Mouse (Mus musculus): ENCODE results near the gene Rraga.
A peak's percentile ranks its signal among the peaks of the same experiment; 100 is the strongest.

DNA sequence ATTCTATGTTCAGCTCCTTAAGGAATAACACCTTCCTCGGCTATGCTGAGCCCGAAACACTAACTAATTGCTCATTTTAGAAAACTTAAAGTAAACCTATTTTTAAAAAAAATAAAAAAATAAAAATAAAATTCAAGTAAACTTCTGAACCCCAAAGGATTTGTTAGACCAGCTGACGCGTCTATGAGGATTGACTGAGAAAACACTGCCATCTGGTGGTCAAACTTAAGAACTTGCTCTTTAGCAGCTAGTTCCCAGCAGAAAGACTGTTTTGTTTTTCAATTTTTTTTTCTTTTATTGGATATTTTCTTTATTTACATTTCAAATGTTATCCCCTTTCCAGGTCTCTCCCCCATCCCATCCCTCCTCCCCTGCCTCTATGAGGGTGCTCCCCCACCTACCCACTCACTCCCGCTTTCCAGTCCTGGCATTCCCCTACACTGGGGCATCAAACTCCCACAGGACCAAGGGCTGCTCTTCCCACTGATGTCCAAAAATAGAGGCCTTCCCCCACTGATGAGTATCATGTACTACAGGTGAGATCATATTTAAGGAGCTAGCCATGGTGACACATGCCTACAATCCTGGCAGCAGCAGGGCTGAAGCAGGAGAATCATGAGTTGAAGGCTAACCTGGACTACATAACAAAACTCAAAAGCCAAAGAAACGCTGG lies 20.3 kb upstream of the Rraga start:
- no peak for TF ChIP-seq EP300 (IDR thresholded peaks at IDR 0.05; ENCODE audit: low read length)
- no peak for TF ChIP-seq USF2 (conservative IDR thresholded peaks at IDR 0.05; ENCODE audit: low read depth, low read length)
- TF ChIP-seq ZNF384 (IDR thresholded peaks at IDR 0.05; ENCODE audit: low read depth, low read length), result peak; percentile 47
- no peak for TF ChIP-seq BHLHE40 (IDR thresholded peaks at IDR 0.05; ENCODE audit: low read depth, low read length)
- TF ChIP-seq CTCF (conservative IDR thresholded peaks at IDR 0.05 in 1 of 2, IDR thresholded peaks at IDR 0.05 in 1 of 2; ENCODE audit: low read depth in 2 of 2, low read length in 2 of 2), result peak; percentile 34 to 72; a peak in 3 of 4 replicates
- no peak for TF ChIP-seq ZKSCAN1 (IDR thresholded peaks at IDR 0.05; ENCODE audit: borderline replicate concordance, low read depth, low read length)
- no peak for TF ChIP-seq ELF1 (IDR thresholded peaks at IDR 0.05; ENCODE audit: low read depth, low read length)
- no peak for TF ChIP-seq KAT2A (IDR thresholded peaks at IDR 0.05; ENCODE audit: insufficient replicate concordance, low read length)
- TF ChIP-seq TCF12 (IDR thresholded peaks at IDR 0.05; ENCODE audit: low read depth, low read length), result no peak
- no peak for TF ChIP-seq MEF2A (IDR thresholded peaks at IDR 0.05; ENCODE audit: borderline replicate concordance, low read depth, low read length)

Data from CH12.LX (cell line).